Mouse (Mus musculus): ENCODE measurements around the gene Atp6v0d1.
"Not testable (repeated sequence)": the region's sequence is repeated elsewhere in the genome, so short reads cannot be mapped to it uniquely, and the experiment has no call there.

The Atp6v0d1 gene

DNA sequence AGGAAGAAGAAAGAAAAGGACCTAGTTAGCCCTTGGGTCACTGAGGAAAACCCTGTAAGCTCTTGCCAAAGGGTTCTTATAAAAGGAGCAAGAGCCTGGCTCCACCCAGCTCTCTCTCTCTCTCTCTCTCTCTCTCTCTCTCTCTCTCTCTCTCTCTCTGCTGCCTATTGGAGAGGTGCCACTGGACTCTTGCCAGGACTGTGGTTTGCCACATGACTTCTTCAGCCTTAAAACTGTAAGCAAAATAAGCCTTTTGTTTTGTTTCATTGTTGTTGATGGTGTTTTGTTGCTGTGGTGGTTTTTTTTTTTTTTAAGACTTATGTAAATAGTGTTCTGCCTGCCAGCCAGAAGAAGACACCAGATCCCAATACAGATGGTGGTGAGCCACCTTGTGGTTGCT lies 7.6 kb upstream of the Atp6v0d1 start:
- no peak for DNase-seq

DNA sequence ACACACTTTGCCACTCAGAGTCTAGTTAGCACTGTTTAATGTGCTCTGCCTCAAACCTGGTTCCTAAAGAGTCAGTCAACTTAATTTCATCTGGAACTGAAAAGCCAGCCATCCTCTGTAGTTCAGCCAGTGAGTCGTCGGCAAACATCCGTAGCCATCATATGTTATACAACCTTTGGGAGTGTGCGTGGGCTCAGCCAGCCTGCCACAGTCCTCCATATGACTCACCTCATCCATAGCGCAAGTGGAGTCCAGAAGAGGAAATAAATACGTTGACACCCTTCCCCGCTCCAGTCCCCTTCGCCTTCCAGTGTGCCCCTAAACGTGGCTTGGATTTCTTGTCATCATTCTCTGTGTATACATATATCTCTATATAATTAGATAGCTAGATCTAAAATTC lies 6.0 kb upstream of the Atp6v0d1 start:
- no peak for DNase-seq

GRCm38 (mm10) chr8:105566703-105567595 lies 1.1 kb upstream of the Atp6v0d1 start:
- peak; percentile 56 for DNase-seq

DNA sequence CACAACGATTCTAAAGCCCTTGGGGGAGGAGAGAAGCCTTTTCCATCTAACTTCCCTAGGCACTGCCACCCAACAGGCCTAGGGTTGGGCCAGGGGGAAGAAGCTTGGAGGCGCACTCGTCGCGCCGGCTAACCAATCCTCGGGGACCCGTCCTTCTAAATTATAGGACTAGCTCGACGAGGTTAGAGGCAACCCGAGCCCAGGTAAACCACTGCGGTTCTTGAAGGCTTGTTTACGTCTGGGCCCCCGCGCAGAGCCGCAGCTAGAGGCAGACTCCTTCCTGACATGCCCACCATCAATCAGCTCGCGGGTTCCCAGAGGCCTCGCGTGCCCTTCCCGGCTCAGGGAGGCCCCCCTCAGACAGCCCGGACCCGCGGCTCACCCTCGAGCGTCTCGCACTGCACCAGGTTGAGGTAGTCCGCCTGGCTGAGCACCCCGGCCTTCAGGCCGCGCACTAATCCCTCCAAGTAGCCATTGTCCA lies 406 bp downstream of the Atp6v0d1 start:
- DNase-seq, result peak; percentile 73

DNA sequence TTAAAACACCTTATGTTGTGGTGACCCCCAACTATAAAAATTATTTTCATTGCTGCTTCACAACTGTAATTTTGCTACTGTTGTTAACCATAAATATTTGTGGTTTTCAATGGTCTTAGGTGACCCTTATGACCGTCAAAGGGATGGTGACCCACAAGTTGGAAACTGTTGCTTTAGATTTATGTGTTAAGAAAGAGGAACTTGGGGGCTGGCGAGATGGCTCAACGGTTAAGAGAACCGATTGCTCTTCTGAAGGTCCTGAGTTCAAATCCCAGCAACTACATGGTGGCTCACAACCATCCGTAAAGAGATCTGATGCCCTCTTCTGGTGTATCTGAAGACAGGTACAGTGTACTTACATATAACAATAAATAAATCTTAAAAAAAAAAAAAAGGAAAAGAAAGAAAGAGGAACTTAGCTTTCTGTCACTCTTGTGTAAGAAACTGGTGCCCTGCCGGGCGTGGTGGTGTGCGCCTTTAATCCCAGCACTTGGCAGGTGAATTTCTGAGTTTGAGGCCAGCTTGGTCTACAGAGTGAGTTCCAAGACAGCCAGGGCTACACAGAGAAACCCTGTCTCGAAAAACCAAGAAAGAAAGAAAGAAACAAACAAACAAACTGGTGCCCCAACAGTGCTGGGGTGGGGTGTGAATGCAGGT lies 1.1 kb downstream of the Atp6v0d1 start:
- not testable (repeated sequence) for DNase-seq

DNA sequence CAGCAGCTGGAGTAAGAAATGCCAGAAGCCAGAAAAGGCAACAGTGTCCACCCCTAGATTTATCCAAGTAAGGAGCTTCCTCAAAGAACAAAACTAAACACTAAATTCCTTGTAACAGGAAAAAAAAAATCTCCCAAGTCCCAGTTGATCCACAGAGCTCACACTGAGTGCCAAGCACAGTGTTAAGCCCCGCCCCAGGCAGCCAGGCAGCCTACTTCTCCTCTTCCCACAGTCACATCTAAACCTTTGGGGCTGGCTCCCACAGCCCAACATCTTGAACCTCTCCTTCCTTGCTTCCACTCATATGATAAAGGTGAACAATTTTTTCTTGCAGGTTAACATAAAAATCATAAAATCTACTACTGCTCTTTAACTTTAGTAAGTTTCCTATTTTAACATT lies 2.0 kb downstream of the Atp6v0d1 start:
- DNase-seq, result no peak

GRCm38 (mm10) chr8:105562863-105563262 lies 3.0 kb downstream of the Atp6v0d1 start:
- DNase-seq, result no peak

GRCm38 (mm10) chr8:105555230-105555629 lies 10.6 kb downstream of the Atp6v0d1 start:
- DNase-seq, result no peak

DNA sequence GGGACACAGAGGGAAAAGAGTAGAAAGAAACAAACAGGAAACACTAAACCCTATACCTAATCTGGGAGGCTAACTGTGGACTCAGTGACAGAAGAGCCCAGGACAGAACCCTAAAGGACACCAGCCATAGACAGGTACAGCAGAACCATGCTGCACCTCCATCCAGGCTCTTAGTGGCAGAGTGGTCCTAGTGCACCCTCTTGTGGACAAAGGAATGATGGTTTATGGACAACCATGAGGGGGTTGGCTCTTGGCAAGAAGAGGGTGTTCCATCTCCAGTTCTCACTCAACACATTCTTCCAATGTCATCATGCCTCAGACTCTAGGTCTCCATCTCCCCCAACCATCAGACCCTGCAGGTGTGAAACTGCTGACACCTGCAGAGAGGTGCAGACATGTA lies 11.8 kb downstream of the Atp6v0d1 start:
- peak; percentile 57 for DNase-seq

- no peak for DNase-seq
Observed at GRCm38 (mm10) chr8:105552824-105553223, 13.0 kb downstream of the Atp6v0d1 start.

DNA sequence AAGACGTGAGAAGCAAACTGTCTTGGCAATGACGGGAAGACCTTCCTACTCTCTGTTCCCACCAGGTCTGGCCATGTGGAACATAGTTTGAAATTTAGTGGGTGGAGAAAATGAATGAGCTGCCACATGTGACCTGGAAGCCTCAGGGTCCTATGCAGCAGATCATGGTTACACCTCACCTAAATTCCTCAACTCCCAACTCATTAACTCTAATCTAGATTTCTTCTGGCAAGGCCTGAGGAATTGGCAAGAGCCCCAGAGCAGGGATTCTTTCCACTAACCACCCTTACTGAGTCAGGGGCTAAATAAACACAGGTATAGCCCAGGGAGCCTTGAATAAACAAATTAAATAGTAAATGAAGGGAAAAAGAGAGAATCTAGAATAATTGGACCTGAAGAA lies 13.8 kb downstream of the Atp6v0d1 start:
- DNase-seq, result no peak

DNA sequence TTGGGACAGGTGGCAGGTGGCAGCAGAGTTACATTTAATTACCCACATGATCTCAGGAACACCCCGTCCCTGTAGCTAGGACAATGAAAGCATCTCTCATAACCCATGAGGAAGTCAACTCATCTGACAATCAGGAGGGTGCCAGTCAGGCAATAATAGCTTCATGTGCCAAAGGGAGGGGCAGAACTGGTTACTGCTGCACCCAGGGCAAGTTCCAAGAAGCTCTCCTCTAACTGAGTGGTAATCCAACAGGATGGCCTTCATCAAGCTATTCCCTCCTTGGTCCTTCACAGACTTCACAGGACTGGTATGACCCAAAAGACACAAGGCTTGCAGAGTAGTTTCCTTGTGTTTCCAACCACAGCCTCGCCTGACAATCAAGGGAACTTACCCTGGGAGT lies 15.8 kb downstream of the Atp6v0d1 start:
- no peak for DNase-seq

GRCm38 (mm10) chr8:105549506-105549905 lies 16.3 kb downstream of the Atp6v0d1 start:
- no peak for DNase-seq

- DNase-seq, result no peak
Observed at GRCm38 (mm10) chr8:105546384-105547350, 19.2 kb downstream of the Atp6v0d1 start.

DNA sequence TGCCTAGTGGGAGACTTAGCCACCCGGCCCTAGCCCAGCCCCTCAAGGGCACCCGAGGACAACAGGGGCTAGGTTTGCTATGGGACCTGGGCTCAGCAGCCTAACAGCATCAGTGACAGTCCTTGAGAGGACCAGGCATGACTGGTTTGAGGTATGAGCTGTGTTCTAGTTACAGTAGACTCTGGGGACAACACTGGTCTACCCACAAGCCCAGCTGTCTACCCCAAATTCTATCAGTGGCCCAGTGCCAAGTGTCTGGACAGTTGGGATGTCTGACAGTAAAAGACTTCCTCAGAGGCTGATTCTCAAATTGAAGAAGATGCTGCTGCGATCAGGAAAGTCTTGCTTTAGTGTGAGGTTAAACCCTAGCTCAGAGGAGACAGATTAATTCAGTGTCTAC lies 20.6 kb downstream of the Atp6v0d1 start:
- no peak for DNase-seq

GRCm38 (mm10) chr8:105544544-105545205 lies 21.2 kb downstream of the Atp6v0d1 start:
- DNase-seq, result no peak

- no peak for DNase-seq
Observed at GRCm38 (mm10) chr8:105543703-105544102, 22.1 kb downstream of the Atp6v0d1 start.

DNA sequence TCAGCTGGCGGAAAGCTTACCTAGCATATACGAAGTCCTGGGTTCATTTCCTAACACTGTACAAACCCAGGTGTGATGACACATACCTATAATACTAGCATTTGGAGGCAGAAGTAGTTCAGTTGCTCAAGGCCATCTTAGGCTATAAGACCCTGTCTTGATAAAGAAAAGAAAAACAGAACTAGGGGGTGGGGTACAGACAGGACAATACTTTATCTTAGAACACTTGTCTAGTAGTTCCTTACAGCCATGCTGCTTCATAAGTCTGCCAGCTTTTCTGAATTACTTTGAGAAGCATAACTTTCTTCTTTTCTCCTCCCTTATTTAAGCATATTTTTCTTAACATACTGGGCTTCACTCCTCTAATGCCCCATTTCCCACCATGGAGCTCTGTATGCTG lies 23.0 kb downstream of the Atp6v0d1 start:
- no peak for DNase-seq

GRCm38 (mm10) chr8:105542032-105542656 lies 23.7 kb downstream of the Atp6v0d1 start:
- no peak for DNase-seq

- DNase-seq, result no peak
Observed at GRCm38 (mm10) chr8:105538940-105539339, 26.9 kb downstream of the Atp6v0d1 start.

- DNase-seq, result no peak
Observed at GRCm38 (mm10) chr8:105537011-105537677, 28.7 kb downstream of the Atp6v0d1 start.

Data from thymus, postnatal 14 days (tissue).